Mouse (Mus musculus) granulocyte monocyte progenitor cell, adult 5-6 weeks (primary cell): ENCODE measurements around the gene Cdkn2d. TPM values are rescaled to one million over a fixed set of nuclear protein-coding genes. Genes with fewer than 3 reads are reported as not detected.

Source experiments
- ATAC-seq: replicated peaks from 2 replicates; pipeline ENCODE4 v1.8.0; 2016; ENCODE audit warnings: mild to moderate bottlenecking, moderate TSS enrichment, inconsistent platforms; ENCODE audit not compliant: poor library complexity, severe bottlenecking
- total RNA-seq, 2 experiments: library from RNA; stranded (forward) in 1 of 2; stranded (reverse) in 1 of 2; fragments of 200-712, 200-1000 nt in 1 of 2; fragments of >200 nt in 1 of 2; fragmentation: Nextera tagmentation in 1 of 2; gene quantifications; 2 replicates each; pipeline ENCODE4 v1.2.3; 2014 to 2017

Gene Cdkn2d
- total RNA-seq, 2 experiments from 2014 or later: 11.0 to 16.7 TPM

GRCm38 (mm10) chr9:21249629-21250508, 41.3 kb downstream of the Cdkn2d start:
- ATAC-seq: no peak

- ATAC-seq: peak; percentile 56
Measured at GRCm38 (mm10) chr9:21248326-21248725, 42.9 kb downstream of the Cdkn2d start, which contains the start of gene S1pr5. Gene S1pr5, minus strand, starts transcription at chr9:21248443.

GRCm38 (mm10) chr9:21246342-21246741, 44.9 kb downstream of the Cdkn2d start:
- ATAC-seq: peak; percentile 78

GRCm38 (mm10) chr9:21245113-21245487, 46.1 kb downstream of the Cdkn2d start:
- ATAC-seq: no peak

- ATAC-seq: 0 out of 2 replicates have a peak, but pooled peaks have one; percentile 13
Measured at GRCm38 (mm10) chr9:21244428-21245112, 46.6 kb downstream of the Cdkn2d start.

- no peak for ATAC-seq
Measured at GRCm38 (mm10) chr9:21243826-21244427, 47.3 kb downstream of the Cdkn2d start.

GRCm38 (mm10) chr9:21241343-21241742, 49.9 kb downstream of the Cdkn2d start:
- ATAC-seq: peak; percentile 45

GRCm38 (mm10) chr9:21239465-21239848, 51.8 kb downstream of the Cdkn2d start:
- no peak for ATAC-seq

GRCm38 (mm10) chr9:21238733-21239464, 52.3 kb downstream of the Cdkn2d start, which contains the start of gene Keap1:
Gene Keap1, minus strand, starts transcription at chr9:21239361.
- ATAC-seq: peak; percentile 59

Other genes starting within 250 kb of the Cdkn2d start
- gene Zglp1, start 224.3 kb downstream of the Cdkn2d start, total RNA-seq (2014; fragmentation: Nextera tagmentation): 6.2 TPM in 1 of 2 replicates, not detected in the other
- gene Zglp1, start 224.3 kb downstream of the Cdkn2d start, total RNA-seq (2017): not detected in 2 replicates
- not detected in 2 replicates for gene Gm49373, start 218.3 kb downstream of the Cdkn2d start, total RNA-seq (2014; fragmentation: Nextera tagmentation)
- gene Gm49373, start 218.3 kb downstream of the Cdkn2d start, total RNA-seq (2017): 0.60 TPM in 1 of 2 replicates, not detected in the other
- 23.5 and 39.7 TPM in 2 replicates for gene Fdx1l, start 217.8 kb downstream of the Cdkn2d start, total RNA-seq (2014; fragmentation: Nextera tagmentation)
- gene Fdx1l, start 217.8 kb downstream of the Cdkn2d start, total RNA-seq (2017): 56.5 and 59.4 TPM in 2 replicates
- gene Gm38431, start 199.4 kb downstream of the Cdkn2d start, total RNA-seq (2014; fragmentation: Nextera tagmentation): 61.0 and 67.3 TPM in 2 replicates
- 5.5 and 7.5 TPM in 2 replicates for gene Gm38431, start 199.4 kb downstream of the Cdkn2d start, total RNA-seq (2017)
- gene Raver1, start 199.4 kb downstream of the Cdkn2d start, total RNA-seq (2014; fragmentation: Nextera tagmentation): 59.8 and 74.1 TPM in 2 replicates
- 19.6 and 22.9 TPM in 2 replicates for gene Raver1, start 199.4 kb downstream of the Cdkn2d start, total RNA-seq (2017)
- 27.1 and 28.6 TPM in 2 replicates for gene Tyk2, start 160.2 kb downstream of the Cdkn2d start, total RNA-seq (2014; fragmentation: Nextera tagmentation)
- gene Tyk2, start 160.2 kb downstream of the Cdkn2d start, total RNA-seq (2017): 19.0 and 19.8 TPM in 2 replicates
- gene Cdc37, start 141.4 kb downstream of the Cdkn2d start, total RNA-seq (2014; fragmentation: Nextera tagmentation): 120 and 157 TPM in 2 replicates
- gene Cdc37, start 141.4 kb downstream of the Cdkn2d start, total RNA-seq (2017): 285 and 306 TPM in 2 replicates
- gene Pde4a, start 125.7 kb downstream of the Cdkn2d start, total RNA-seq (2014; fragmentation: Nextera tagmentation): 19.9 and 25.7 TPM in 2 replicates
- gene Pde4a, start 125.7 kb downstream of the Cdkn2d start, total RNA-seq (2017): 3.8 and 4.1 TPM in 2 replicates
- 28.8 TPM in 2 replicates for gene Keap1, start 52.0 kb downstream of the Cdkn2d start, total RNA-seq (2014; fragmentation: Nextera tagmentation)
- 31.9 and 33.5 TPM in 2 replicates for gene Keap1, start 52.0 kb downstream of the Cdkn2d start, total RNA-seq (2017)
- not detected in 2 replicates for gene S1pr5, start 43.0 kb downstream of the Cdkn2d start, total RNA-seq (2014; fragmentation: Nextera tagmentation)
- 0.21 and 0.56 TPM in 2 replicates for gene S1pr5, start 43.0 kb downstream of the Cdkn2d start, total RNA-seq (2017)
- gene Atg4d, start 26.1 kb downstream of the Cdkn2d start, total RNA-seq (2014; fragmentation: Nextera tagmentation): 6.4 and 8.9 TPM in 2 replicates
- gene Atg4d, start 26.1 kb downstream of the Cdkn2d start, total RNA-seq (2017): 5.5 and 5.9 TPM in 2 replicates
- 50.9 and 56.3 TPM in 2 replicates for gene Kri1, start 3.4 kb downstream of the Cdkn2d start, total RNA-seq (2014; fragmentation: Nextera tagmentation)
- gene Kri1, start 3.4 kb downstream of the Cdkn2d start, total RNA-seq (2017): 59.5 and 86.0 TPM in 2 replicates
- 2.5 and 5.4 TPM in 2 replicates for gene Ap1m2, start 20.9 kb upstream of the Cdkn2d start, total RNA-seq (2014; fragmentation: Nextera tagmentation)
- gene Ap1m2, start 20.9 kb upstream of the Cdkn2d start, total RNA-seq (2017): 0.10 and 0.43 TPM in 2 replicates
- 117 and 134 TPM in 2 replicates for gene Slc44a2, start 29.3 kb upstream of the Cdkn2d start, total RNA-seq (2014; fragmentation: Nextera tagmentation)
- gene Slc44a2, start 29.3 kb upstream of the Cdkn2d start, total RNA-seq (2017): 83.5 and 89.1 TPM in 2 replicates
- gene Ilf3, start 76.5 kb upstream of the Cdkn2d start, total RNA-seq (2014; fragmentation: Nextera tagmentation): 82.0 and 84.2 TPM in 2 replicates
- gene Ilf3, start 76.5 kb upstream of the Cdkn2d start, total RNA-seq (2017): 73.4 and 104 TPM in 2 replicates
- 40.4 and 45.7 TPM in 2 replicates for gene Qtrt1, start 120.4 kb upstream of the Cdkn2d start, total RNA-seq (2014; fragmentation: Nextera tagmentation)
- gene Qtrt1, start 120.4 kb upstream of the Cdkn2d start, total RNA-seq (2017): 21.2 and 34.9 TPM in 2 replicates
- gene Dnm2, start 133.5 kb upstream of the Cdkn2d start, total RNA-seq (2014; fragmentation: Nextera tagmentation): 76.9 and 91.2 TPM in 2 replicates
- 87.7 and 113 TPM in 2 replicates for gene Dnm2, start 133.5 kb upstream of the Cdkn2d start, total RNA-seq (2017)
- gene Tmed1, start 218.8 kb upstream of the Cdkn2d start, total RNA-seq (2014; fragmentation: Nextera tagmentation): 8.4 and 13.9 TPM in 2 replicates
- gene Tmed1, start 218.8 kb upstream of the Cdkn2d start, total RNA-seq (2017): 17.4 and 23.6 TPM in 2 replicates
- 17.1 and 27.3 TPM in 2 replicates for gene AB124611, start 234.8 kb upstream of the Cdkn2d start, total RNA-seq (2014; fragmentation: Nextera tagmentation)
- gene AB124611, start 234.8 kb upstream of the Cdkn2d start, total RNA-seq (2017): 20.5 and 24.1 TPM in 2 replicates